Mouse (Mus musculus): ENCODE data around the gene Sec14l2.

The Sec14l2 gene

GRCm38 (mm10) chr11:4097091-4097621, 26.1 kb downstream of the Sec14l2 start:
- DNase-seq = no peak

- peak; percentile 96 for DNase-seq
These were observed 26.9 kb downstream of the Sec14l2 start for GRCm38 (mm10) chr11:4096054-4096984.

- DNase-seq = peak; percentile 49
These were observed 27.8 kb downstream of the Sec14l2 start, which contains the start of gene Mtfp1 for GRCm38 (mm10) chr11:4095171-4096053. Gene Mtfp1 (minus strand): TSS chr11:4095445.

GRCm38 (mm10) chr11:4094378-4095170, 28.6 kb downstream of the Sec14l2 start:
- peak; percentile 82 for DNase-seq

- no peak for DNase-seq
These were observed 29.5 kb downstream of the Sec14l2 start for GRCm38 (mm10) chr11:4093459-4094377.

- no peak for DNase-seq
These were observed 35.9 kb downstream of the Sec14l2 start for GRCm38 (mm10) chr11:4087267-4087666.

- no peak for DNase-seq
These were observed 37.0 kb downstream of the Sec14l2 start for GRCm38 (mm10) chr11:4086246-4086645.

GRCm38 (mm10) chr11:4083316-4084078, 39.7 kb downstream of the Sec14l2 start:
- DNase-seq = peak; percentile 55

GRCm38 (mm10) chr11:4080219-4080618, 43.0 kb downstream of the Sec14l2 start:
- peak; percentile 83 for DNase-seq

- no peak for DNase-seq
These were observed 44.8 kb downstream of the Sec14l2 start for GRCm38 (mm10) chr11:4078267-4078933.

- no peak for DNase-seq
These were observed 46.6 kb downstream of the Sec14l2 start for GRCm38 (mm10) chr11:4076633-4077032.

- no peak for DNase-seq
These were observed 53.6 kb downstream of the Sec14l2 start for GRCm38 (mm10) chr11:4069664-4070063.

- DNase-seq = no peak
These were observed 58.5 kb downstream of the Sec14l2 start, which contains the start of gene Sec14l3 for GRCm38 (mm10) chr11:4064627-4065122. Gene Sec14l3 (plus strand): TSS chr11:4064841.

- DNase-seq = no peak
These were observed 60.2 kb downstream of the Sec14l2 start for GRCm38 (mm10) chr11:4062981-4063380.

GRCm38 (mm10) chr11:4062523-4062922, 60.7 kb downstream of the Sec14l2 start:
- no peak for DNase-seq

- DNase-seq = no peak
These were observed 62.2 kb downstream of the Sec14l2 start for GRCm38 (mm10) chr11:4060866-4061575.

- DNase-seq = peak; percentile 67
These were observed 69.6 kb downstream of the Sec14l2 start for GRCm38 (mm10) chr11:4053586-4053985.

GRCm38 (mm10) chr11:4048438-4048837, 74.8 kb downstream of the Sec14l2 start:
- DNase-seq = no peak

GRCm38 (mm10) chr11:4047766-4048165, 75.4 kb downstream of the Sec14l2 start:
- no peak for DNase-seq
